Mouse (Mus musculus) urinary bladder, postnatal 10 days (tissue): ENCODE measurements around the gene Olfr102.

Source experiments
- DNase-seq: peaks from one replicate; pipeline ENCODE4 v3.0.0; 2022; ENCODE audit warnings: low spot score

Olfr102 gene

DNA sequence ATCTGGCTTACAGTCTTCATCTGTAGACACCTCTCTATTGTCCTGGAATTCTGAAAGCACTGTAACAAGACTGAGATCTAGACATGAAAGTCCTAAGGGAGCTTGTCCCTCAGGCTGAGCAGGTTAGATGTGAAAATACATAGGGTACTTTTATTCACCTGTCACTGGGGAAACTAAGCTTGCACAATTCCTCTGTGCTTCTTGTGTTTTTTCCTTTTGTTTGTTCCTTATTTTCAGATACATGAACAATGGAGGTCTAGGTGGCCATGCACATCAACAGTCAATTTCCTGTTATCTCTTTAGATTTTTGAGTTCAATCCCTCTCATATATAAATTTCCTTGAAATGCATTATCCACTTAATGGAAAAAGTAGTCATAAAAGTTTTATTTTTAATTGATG is at the start of gene Olfr102:
Gene Olfr102, minus strand, starts transcription at position 101 of the 400 bp plus-strand sequence.
- DNase-seq: no peak

DNA sequence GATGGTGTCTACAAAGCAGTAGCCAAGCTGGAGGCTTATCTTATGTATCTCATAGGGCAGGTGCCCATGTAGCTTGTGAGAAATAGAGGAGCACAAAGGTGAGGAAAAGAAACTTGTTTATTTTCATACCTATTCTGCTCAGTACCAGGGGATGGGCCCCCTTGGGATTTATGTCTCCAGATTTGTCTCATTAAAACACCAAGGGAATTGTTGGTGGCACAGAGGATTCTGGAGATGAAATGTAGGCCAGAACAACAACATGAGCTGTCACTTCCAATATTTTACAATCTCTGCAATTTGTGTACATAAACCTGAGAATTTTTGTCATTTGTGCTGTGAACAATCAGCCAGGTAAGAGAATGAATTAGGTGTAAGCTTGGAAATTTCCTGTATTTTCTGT is 42.4 kb upstream of the Olfr102 start, which contains the start of gene Olfr104-ps:
Gene Olfr104-ps, plus strand, starts transcription at position 301 of the 400 bp plus-strand sequence.
- no peak for DNase-seq

- DNase-seq: no peak
Observed at GRCm38 (mm10) chr17:37339598-37339997, 22.7 kb upstream of the Olfr102 start, which contains the start of gene Olfr103. Gene Olfr103, minus strand, starts transcription at chr17:37339698.

- no peak for DNase-seq
Observed at GRCm38 (mm10) chr17:37310146-37310699, 6.6 kb downstream of the Olfr102 start.

GRCm38 (mm10) chr17:37308483-37308882 is 8.4 kb downstream of the Olfr102 start:
- no peak for DNase-seq

- DNase-seq: no peak
Observed at GRCm38 (mm10) chr17:37304213-37304612, 12.6 kb downstream of the Olfr102 start, which contains the start of gene Olfr101. Gene Olfr101, minus strand, starts transcription at chr17:37304313.

- no peak for DNase-seq
Observed at GRCm38 (mm10) chr17:37283360-37283759, 33.5 kb downstream of the Olfr102 start, which contains the start of gene Olfr99. Gene Olfr99, minus strand, starts transcription at chr17:37283460.

DNA sequence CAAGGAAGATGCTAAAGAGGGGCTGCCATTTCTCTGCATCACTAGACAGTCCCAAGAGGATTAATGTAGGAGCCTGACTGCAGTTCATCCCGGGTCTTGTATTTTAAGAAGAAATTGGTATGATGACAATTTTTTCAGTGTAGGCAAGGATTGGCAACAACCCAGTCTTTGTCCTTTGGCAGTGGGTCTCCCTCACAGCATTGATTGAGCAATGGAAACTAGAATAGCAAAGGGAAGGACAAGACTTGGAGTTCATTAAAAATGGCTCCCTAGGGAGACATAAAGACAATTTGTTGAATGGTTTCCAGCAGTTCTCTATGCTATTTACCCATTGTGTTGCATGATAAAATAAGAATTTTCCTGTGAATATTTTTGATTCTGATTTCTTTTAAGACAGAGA is 36.5 kb downstream of the Olfr102 start:
- no peak for DNase-seq

- no peak for DNase-seq
Observed at GRCm38 (mm10) chr17:37276573-37276972, 40.3 kb downstream of the Olfr102 start.

DNA sequence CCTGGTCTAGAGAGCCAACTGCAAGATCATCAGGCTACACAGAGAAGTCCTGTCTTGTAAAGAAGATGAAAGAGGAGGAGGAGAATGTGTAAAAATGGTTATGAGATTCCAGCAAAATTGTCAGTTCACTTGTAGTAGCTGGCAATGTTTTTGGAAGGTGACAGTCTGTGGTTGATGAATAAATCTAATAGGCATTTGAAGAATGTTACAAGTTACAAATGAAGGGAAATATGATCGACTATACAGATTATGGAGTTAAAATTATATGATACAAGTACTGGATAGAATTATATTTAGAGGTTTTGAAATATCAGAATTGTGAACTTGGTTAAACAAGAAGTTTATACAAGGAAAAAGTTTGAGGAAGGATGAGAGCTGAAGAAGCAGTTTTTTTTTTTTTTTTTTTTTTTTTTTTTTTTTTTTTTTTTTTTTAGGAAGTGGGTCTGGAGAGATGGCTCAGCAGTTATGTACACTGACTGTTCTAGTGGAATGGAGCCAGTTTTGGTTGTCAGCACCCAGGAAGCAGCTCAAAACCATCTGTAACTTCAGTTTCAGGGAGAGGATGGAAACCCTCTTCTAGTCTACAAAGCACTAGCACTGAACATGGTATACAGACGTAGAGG is 41.1 kb downstream of the Olfr102 start:
- no peak for DNase-seq

GRCm38 (mm10) chr17:37270702-37271092 is 46.2 kb downstream of the Olfr102 start:
- no peak for DNase-seq

DNA sequence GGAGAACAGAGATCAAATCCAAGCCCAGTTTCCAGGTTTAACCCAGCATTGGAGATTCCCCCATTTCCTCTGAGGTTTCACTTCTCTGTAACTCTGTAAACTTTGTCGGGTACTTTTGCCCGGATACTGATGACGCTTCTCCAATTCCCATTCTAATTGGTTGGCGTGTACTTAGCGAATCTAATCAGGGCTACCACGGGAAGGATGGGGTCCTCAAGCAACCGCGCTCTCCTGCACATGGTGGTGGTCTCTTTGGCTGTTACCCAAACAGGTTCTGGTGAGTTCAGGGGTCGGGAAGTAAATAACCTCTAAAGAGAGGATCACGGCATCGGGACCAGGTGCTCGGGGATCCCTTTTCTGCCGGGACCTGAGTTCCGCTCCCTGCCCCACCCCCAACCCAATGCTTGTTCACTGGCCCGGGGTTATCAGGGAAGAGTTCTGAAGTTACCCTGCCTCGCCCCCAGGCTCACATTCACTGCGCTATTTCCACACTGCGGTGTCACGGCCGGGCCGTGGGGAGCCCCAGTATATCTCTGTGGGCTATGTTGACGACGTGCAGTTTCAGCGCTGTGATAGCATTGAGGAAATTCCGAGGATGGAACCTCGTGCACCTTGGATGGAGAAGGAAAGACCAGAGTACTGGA is 46.7 kb downstream of the Olfr102 start, which contains the start of gene H2-M3:
Gene H2-M3, plus strand, starts transcription at position 163 of the 644 bp plus-strand sequence.
- peak; percentile 50 for DNase-seq

- DNase-seq: no peak
Observed at GRCm38 (mm10) chr17:37263626-37264025, 53.2 kb downstream of the Olfr102 start, which contains the start of gene Olfr98. Gene Olfr98, minus strand, starts transcription at chr17:37263749.
